Mouse (Mus musculus) kidney, adult 2 months (tissue): Measurements from ENCODE around the gene Urm1.

Source experiments
- CTCF ChIP-seq: fragments of 200-500 bp; conservative IDR thresholded peaks from 2 replicates; pipeline ENCODE4 v1.5.1; 2011; ENCODE audit warnings: low read depth, mild to moderate bottlenecking, control low read depth, low read length, moderate library complexity, mixed read lengths; ENCODE audit not compliant: insufficient read depth, insufficient read length
- POLR2A ChIP-seq: fragments of 200-500 bp; IDR thresholded peaks from one replicate; pipeline ENCODE4 v1.6.1; 2011; ENCODE audit warnings: low read depth, low read length, control low read depth

DNA sequence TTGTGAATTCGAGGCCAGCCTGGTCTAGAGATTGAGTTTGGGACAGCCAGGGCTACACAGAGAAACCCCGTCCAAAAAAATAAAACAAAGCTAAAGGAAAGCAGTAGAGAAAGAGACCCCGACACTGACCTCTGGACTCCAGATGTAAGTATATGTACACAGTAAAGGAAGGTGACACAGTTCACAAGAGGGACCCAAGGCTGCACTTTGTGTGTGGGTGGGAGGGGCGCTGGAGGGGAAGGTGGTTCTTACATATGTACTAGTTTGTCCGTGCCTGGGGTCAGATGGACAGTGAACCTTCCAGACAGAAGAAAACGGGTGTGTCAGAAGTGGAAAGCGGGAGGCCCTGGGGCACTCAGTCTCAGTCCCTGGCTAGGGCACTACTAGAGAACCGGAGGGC, 59.3 kb downstream of the Urm1 start:
- no peak for TF ChIP-seq CTCF
- no peak for TF ChIP-seq POLR2A
